In the genomic region with DNA sequence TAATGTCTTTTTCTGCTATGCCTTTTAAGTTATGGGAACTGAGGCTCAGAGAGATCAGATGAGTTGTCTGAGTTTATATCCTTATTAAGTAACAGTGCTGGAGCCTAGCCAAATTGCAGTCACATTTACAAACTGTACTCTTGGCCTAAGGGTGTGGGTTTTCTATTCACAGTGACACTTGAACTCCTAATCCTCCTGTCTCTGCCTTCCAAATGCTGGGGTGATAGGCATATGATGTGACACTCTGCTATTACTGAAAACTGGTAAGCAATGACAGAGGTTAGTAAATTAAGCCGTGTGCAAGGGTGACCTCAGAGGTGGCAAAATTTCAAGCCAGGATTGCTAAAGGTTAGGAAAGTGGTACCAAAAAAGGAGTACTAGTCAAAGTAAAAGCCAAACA, we compare ENCODE assay signal across 22 mouse cellular contexts. TPM values are rescaled to one million over a fixed set of nuclear protein-coding genes. Genes with fewer than 3 reads are reported as not detected.
DNase-seq lines count a peak whose midpoint lies in the region; ATAC-seq and TF ChIP-seq lines count a peak whose summit lies in the region.
"Had no signal": no experiment of that assay in that cellular context is flagged by ENCODE, and none has a peak within 500 bp of the region (broad histone marks: within the 10 kb centered on the region; RNA-seq: fewer than 3 reads in every experiment).

No protein-coding gene starts in this region.

- no peak overlapping the region for H3K9ac ChIP-seq in lung, postnatal 0 days (replicated peaks; ENCODE audit: low read depth)
- H3K9ac ChIP-seq: embryonic facial prominence, embryonic 15.5 days; limb, embryonic 12.5 days; liver, embryonic 14.5 days; midbrain, embryonic 12.5 days; neural tube, embryonic 12.5 days had no signal

- no peak overlapping the region for H3K4me2 ChIP-seq in lung, postnatal 0 days (replicated peaks; ENCODE audit: low read depth, low read length)
- H3K4me2 ChIP-seq: embryonic facial prominence, embryonic 15.5 days; limb, embryonic 12.5 days; midbrain, embryonic 12.5 days; neural tube, embryonic 12.5 days had no signal

- H3K36me3 ChIP-seq in kidney, adult 2 months (ENCODE audit: control insufficient read depth, insufficient read depth, low read length) = no peaks in the 10 kb centered on the region
- no peaks in the 10 kb centered on the region for H3K36me3 ChIP-seq in lung, postnatal 0 days (ENCODE audit: insufficient read depth, low read length)
- H3K36me3 ChIP-seq: embryonic facial prominence, embryonic 15.5 days; limb, embryonic 12.5 days; midbrain, embryonic 12.5 days; neural tube, embryonic 12.5 days had no signal

- no peak for TF ChIP-seq CTCF in kidney, adult 2 months (conservative IDR thresholded peaks at IDR 0.05; ENCODE audit: insufficient read depth, insufficient read length, low read depth, low read length)
- TF ChIP-seq CTCF in lung, postnatal 0 days (IDR thresholded peaks at IDR 0.05) = no peak

- 43% methylated on average over 1 of the region's 1 CpGs for WGBS in kidney, adult 2 months
- 61% methylated on average over 1 of the region's 1 CpGs for WGBS in lung, postnatal 0 days

- H3K9me3 ChIP-seq in lung, postnatal 0 days (ENCODE audit: low read length) = no peaks in the 10 kb centered on the region
- H3K9me3 ChIP-seq: embryonic facial prominence, embryonic 15.5 days; midbrain, embryonic 12.5 days; neural tube, embryonic 12.5 days had no signal

- no peak for TF ChIP-seq POLR2A in kidney, adult 2 months (IDR thresholded peaks at IDR 0.05; ENCODE audit: low read depth, low read length)

- ATAC-seq in lung, postnatal 0 days = no peak
- ATAC-seq: activated CD4-positive, CD25-positive, alpha-beta regulatory T cell, adult 4 months; CD4-positive, CD25-positive, alpha-beta regulatory T cell, adult 4 months; hindbrain, embryonic 16.5 days; intestine, embryonic 16.5 days had no signal

- peaks cover 2% of the 10 kb centered on the region; the same call in 1 of the 2 replicates for H3K4me1 ChIP-seq in kidney, adult 2 months (ENCODE audit: control insufficient read depth, insufficient read depth, low read length)
- no peaks in the 10 kb centered on the region for H3K4me1 ChIP-seq in lung, postnatal 0 days (ENCODE audit: insufficient read depth, low read depth, low read length)
- H3K4me1 ChIP-seq: embryonic facial prominence, embryonic 15.5 days; limb, embryonic 12.5 days; midbrain, embryonic 12.5 days; neural tube, embryonic 12.5 days had no signal

- H3K27me3 ChIP-seq in kidney, adult 2 months (replicated peaks; ENCODE audit: control insufficient read depth, insufficient read depth, low read length) = no peaks in the 10 kb centered on the region
- H3K27me3 ChIP-seq in lung, postnatal 0 days (replicated peaks; ENCODE audit: insufficient read depth, low read length) = no peaks in the 10 kb centered on the region
- H3K27me3 ChIP-seq: embryonic facial prominence, embryonic 15.5 days; limb, embryonic 12.5 days; midbrain, embryonic 12.5 days; neural tube, embryonic 12.5 days had no signal

- no peak for TF ChIP-seq EP300 in lung, postnatal 0 days (IDR thresholded peaks at IDR 0.05)

- DNase-seq in adrenal gland, adult 2 months = peak; percentile 33
- DNase-seq in adrenal gland, postnatal 25 days = no peak
- peak; percentile 53 for DNase-seq in kidney, adult 2 months
- no peak for DNase-seq in kidney, adult 18-20 months
- DNase-seq in lung, postnatal 0 days (ENCODE audit: low spot score) = peak; percentile 32
- DNase-seq in lung, postnatal 25 days (ENCODE audit: low spot score) = no peak
- peak; percentile 18 for DNase-seq in skeletal muscle tissue, adult 2 months (ENCODE audit: low read depth, low spot score)
- no peak for DNase-seq in thymus, adult 18-20 months
- DNase-seq: cerebellum, adult 11 months; cerebellum, postnatal 14 days; heart, adult 2 months; thymus, postnatal 36 days had no signal

- H3K27ac ChIP-seq in kidney, adult 2 months (ENCODE audit: insufficient read depth, low read depth, low read length) = no peak overlapping the region
- H3K27ac ChIP-seq in lung, postnatal 0 days (ENCODE audit: low read length) = no peak overlapping the region
- H3K27ac ChIP-seq: embryonic facial prominence, embryonic 15.5 days; heart, adult 2 months; limb, embryonic 12.5 days; liver, embryonic 14.5 days; macrophage; midbrain, embryonic 12.5 days; neural tube, embryonic 12.5 days had no signal

- H3K4me3 ChIP-seq in kidney, adult 2 months (ENCODE audit: insufficient read depth, low read depth, low read length) = no peak overlapping the region
- H3K4me3 ChIP-seq in lung, postnatal 0 days (ENCODE audit: low read depth, low read length) = no peak overlapping the region
- H3K4me3 ChIP-seq: embryonic facial prominence, embryonic 15.5 days; heart, adult 2 months; limb, embryonic 12.5 days; midbrain, embryonic 12.5 days; neural tube, embryonic 12.5 days had no signal

RNA-seq across cellular contexts. Expression of a gene that starts 9.7 kb away (rescaled TPM):
- 10 to 100 TPM; 91.7 to 93.7 TPM for total RNA-seq in adrenal gland, adult 2 months (2021)
- 8.4 and 10.6 TPM in 2 replicates for polyA plus RNA-seq in adrenal gland, adult 2 months (2012; rRNA removed)
- 107 and 109 TPM in 2 replicates for total RNA-seq in adrenal gland, postnatal 25 days (2021)
- polyA plus RNA-seq in kidney, adult 2 months (2012; rRNA removed) = 26.1 and 35.0 TPM in 2 replicates
- 62.4 and 70.4 TPM in 2 replicates for polyA plus RNA-seq in lung, postnatal 0 days (2015; fragmentation: Nextera tagmentation; extraction: Ambion mirVana)

Comparison
In these comparisons a context has a peak if more than half of its experiments do, and no peak if none do; other contexts are left out.
1. DNase-seq: peak in adrenal gland, adult 2 months (single experiment), kidney, adult 2 months (single experiment), lung, postnatal 0 days (single experiment) and skeletal muscle tissue, adult 2 months (single experiment); none in adrenal gland, postnatal 25 days (single experiment), kidney, adult 18-20 months (single experiment), lung, postnatal 25 days (single experiment) and thymus, adult 18-20 months (0 of 2).